Mouse (Mus musculus): Measurements from ENCODE around the gene St14.

DNA sequence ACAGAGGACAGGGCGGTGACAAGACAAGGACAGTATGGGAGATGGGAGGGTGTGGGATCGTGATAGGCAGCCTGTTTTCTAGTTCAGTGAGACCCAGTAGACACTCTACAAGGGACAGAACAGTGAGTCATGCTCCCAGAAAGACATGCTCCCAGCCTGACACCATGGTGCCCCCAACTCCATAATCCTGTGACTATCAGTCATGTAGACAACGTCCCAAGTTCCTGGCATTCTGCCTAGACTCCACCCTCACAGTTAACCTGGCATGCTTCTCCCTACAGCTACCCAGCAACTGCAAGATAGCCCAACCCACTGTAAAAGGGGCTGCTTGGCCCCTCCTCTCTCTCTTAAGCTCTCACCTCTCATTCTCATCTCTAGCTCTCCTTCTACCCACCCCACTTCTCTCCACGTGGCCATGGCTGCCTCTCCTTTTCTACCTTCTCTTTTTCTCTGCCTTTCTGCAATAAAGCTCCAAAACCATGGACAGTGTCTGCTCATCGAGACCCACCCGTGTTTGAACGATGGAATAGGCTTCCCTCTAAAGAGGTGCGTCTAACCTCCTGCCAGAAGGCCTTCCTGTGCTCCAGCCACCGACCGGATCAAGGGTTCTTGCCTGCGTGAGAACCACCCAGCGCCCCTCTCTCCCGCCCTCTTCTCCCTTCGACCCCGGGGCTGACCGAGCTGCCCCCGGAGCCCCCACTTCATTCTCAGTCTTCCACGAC lies 39.4 kb downstream of the St14 start:
- no peak for TF ChIP-seq POLR2A (IDR thresholded peaks at IDR 0.05; ENCODE audit: low read depth, low read length)
- TF ChIP-seq CTCF (IDR thresholded peaks at IDR 0.05; ENCODE audit: extremely low read depth, insufficient read length, insufficient replicate concordance, low read depth, low read length): no peak
